Mouse (Mus musculus) gonadal fat pad, adult 2 months (tissue): ENCODE measurements around the gene Os9. TPM values are rescaled to one million over a fixed set of nuclear protein-coding genes. Genes with fewer than 3 reads are reported as not detected.
A peak's percentile ranks its signal among the peaks of the same experiment; 100 is the strongest.
"Not testable (repeated sequence)": the region's sequence is repeated elsewhere in the genome, so short reads cannot be mapped to it uniquely, and the experiment has no call there.

ENCODE experiments used
- DNase-seq: peaks from one replicate; pipeline ENCODE4 v3.0.0-alpha.2; 2012; ENCODE audit warnings: low read depth
- polyA plus RNA-seq: library from polyadenylated mRNA; depleted of rRNA; stranded (reverse); fragments of >200 nt; gene quantifications from 2 replicates; pipeline ENCODE4 v1.2.3, GENCODE M21; 2012; rRNA removed

The Os9 gene
- 109 and 143 TPM in 2 replicates for polyA plus RNA-seq

- peak; percentile 95 for DNase-seq
These were observed at the start of gene Os9 for GRCm38 (mm10) chr10:127121066-127121477. Gene Os9 (minus strand): TSS chr10:127121131.

- no peak for DNase-seq
These were observed 49.1 kb upstream of the Os9 start for GRCm38 (mm10) chr10:127170002-127170401.

GRCm38 (mm10) chr10:127167614-127168192 lies 46.8 kb upstream of the Os9 start:
- peak; percentile 74 for DNase-seq

- DNase-seq, result no peak
These were observed 46.1 kb upstream of the Os9 start for GRCm38 (mm10) chr10:127166771-127167613.

DNA sequence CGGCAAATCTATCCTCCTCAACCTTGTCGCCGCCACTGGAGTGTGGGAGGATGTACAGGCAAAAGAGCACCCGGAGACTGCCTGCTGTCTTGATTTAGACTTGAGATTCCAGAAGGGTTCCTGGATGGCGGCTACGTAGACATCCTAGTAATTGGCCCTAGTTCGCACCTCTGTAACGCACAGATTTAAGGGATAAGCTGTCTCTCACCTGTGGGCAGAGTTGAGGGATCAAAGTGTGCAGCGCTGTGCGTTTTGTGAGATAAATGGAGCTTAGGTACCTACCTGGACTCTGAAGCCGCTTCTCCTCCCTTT lies 45.4 kb upstream of the Os9 start:
- DNase-seq, result no peak

- no peak for DNase-seq
These were observed 44.9 kb upstream of the Os9 start for GRCm38 (mm10) chr10:127165654-127166403.

GRCm38 (mm10) chr10:127165354-127165653 lies 44.4 kb upstream of the Os9 start:
- DNase-seq, result no peak

DNA sequence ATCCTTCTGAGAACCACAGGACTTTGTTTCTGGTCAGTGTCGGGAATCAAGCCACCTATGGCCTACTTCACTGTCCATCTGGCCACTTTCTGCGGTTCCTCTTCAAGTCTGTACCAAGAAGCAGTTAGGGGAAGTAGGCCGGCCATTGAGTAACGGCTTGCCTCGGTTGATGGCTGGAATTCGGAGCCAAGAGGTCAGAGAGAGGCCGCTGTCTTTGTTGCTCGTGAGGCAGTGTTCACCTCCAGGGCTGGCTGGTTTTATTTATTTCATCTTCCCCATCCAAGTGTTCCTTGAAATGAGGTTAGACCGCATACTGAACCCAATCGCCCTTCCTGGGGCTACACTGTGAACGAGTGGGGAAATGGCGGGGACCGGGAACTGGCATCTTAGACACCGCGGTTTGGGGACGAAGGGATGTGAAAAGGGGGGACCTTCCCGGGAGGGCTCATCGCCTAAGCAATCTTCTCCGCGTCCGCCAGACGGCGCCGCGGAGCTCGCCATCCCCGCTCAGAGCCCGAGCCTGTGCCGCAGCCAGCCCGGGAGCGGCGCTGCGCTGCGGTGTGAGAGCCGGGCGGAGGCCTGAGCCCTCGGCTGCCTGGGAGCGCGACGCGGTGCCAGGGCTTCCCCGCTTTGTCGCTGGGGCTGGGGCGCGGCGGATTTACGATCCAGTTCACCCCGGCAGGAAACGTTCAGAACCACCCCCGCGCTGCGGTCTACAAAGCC lies 43.9 kb upstream of the Os9 start, which contains the start of gene B4galnt1:
B4galnt1 (plus strand) TSS at position 595 of the 723 bp plus-strand sequence.
- no peak for DNase-seq

DNA sequence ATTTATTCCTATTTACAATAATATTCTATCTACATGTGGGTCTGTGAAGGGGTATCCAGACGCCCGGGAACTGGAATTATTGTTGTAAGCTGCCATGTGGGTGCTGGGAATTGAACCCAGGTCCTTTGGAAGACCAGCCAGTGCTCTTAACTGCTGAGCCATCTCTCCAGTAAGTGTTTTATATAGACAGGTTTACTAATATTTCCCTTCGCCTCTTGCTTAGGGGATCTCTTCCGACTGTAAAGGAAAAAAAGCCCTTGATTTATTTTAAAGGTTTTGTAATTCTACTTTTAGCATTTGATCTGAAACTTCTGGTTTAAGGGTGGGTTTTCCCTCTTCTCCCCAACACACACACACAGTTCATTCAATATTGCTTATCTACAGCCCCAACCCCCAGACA lies 43.3 kb upstream of the Os9 start:
- no peak for DNase-seq

DNA sequence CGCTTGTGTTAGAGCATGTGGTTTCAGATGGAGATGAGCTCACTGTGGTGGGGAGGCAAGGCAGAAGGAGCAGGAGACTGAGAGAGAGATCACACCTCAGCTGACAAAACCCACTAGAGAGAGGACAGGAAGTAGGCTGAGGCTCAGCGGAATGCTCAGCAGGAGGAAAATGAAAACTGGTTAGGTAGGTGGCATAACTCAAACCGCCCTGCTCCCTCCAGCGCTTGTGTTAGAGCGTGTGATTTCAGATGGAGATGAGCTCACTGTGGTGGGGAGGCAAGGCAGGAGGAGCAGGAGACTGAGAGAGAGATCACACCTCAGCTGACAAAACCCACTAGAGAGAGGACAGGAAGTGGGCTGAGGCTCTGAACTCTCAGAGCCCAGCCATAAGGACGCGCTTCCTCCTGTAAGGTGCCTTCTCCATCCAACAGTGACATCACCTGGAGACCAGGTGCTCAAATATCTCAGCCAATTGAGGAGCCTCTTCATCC lies 41.9 kb upstream of the Os9 start:
- DNase-seq, result not testable (repeated sequence)

GRCm38 (mm10) chr10:127160728-127161127 lies 39.8 kb upstream of the Os9 start:
- DNase-seq, result no peak

GRCm38 (mm10) chr10:127160081-127160480 lies 39.1 kb upstream of the Os9 start:
- no peak for DNase-seq

DNA sequence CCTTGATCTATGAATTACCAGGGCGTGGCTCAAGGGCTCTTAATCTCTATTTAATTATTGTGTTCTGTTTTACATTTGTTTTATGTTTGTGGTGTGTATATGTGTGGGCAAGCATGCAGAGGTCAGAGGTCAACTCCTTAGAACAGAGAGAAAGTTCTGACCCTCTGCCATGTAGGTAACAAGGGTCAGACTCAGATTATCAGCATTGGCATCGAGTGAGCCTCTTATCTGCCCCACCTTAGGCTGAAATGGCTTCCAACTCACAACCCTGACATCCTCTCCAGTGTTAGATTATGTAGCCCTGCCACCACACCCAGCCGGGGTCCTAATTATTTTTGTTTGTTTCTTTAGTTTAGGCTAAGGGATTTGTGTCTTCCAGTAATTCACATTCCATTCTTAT lies 37.5 kb upstream of the Os9 start:
- no peak for DNase-seq

DNA sequence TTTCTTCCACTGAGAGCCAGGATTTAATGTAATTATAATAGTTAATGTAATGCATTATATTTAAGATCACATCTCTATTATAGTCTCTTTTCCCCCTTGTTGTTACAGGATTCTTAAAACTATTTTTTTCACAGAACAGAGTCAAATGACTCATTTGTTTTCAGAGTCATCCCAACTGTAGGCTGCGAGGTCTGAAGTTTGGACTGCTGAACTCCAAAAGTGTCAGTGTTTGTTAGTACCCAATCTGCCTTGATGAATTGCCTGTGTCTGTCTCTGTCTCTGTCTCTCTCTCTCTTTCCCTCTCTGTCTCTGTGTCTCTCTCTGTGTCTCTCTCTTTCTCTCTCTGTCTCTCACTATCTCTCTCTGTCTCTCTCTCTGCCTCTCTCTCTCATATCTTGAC lies 35.6 kb upstream of the Os9 start:
- no peak for DNase-seq

DNA sequence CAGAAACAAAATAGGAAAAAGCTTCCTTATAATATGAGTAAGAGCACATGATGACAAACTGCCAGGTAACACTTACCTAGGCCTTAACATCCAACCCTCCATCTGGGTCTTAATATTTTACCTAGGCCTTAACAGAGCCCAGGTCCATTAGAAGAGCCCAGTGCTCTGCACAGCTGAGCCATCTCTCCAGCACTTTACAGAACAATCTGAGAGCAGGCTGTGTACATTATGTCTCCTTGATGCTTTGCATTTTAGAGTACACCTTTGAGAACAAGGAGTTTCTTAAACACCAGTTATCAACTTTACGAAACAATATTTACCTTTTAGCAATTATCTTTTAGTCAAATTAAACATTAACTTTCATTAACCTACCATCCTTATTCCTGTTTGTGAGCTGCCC lies 35.2 kb upstream of the Os9 start:
- no peak for DNase-seq

- DNase-seq, result no peak
These were observed 33.7 kb upstream of the Os9 start for GRCm38 (mm10) chr10:127154652-127155051.

- DNase-seq, result no peak
These were observed 33.3 kb upstream of the Os9 start for GRCm38 (mm10) chr10:127154241-127154640.

GRCm38 (mm10) chr10:127153323-127153722 lies 32.4 kb upstream of the Os9 start:
- no peak for DNase-seq

DNA sequence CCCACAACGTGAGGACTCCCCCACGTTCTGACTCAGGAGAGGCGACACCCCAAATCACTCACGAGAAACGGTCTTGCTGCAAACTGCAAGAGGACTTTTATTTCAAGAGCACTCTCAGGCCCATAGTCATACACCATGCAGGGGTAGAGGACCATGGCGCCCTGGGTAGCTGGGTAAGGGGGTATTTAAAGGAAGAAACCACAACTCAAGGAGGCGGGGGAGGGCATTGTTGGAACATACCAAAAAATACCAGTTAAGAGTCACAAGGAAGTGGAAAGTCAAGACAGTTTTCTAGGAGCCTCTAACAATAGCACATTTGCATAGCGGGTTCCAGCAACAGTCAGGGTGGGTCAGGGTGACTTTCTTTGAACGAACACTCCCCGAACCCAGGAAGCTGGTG lies 31.6 kb upstream of the Os9 start:
- DNase-seq, result not testable (repeated sequence)

DNA sequence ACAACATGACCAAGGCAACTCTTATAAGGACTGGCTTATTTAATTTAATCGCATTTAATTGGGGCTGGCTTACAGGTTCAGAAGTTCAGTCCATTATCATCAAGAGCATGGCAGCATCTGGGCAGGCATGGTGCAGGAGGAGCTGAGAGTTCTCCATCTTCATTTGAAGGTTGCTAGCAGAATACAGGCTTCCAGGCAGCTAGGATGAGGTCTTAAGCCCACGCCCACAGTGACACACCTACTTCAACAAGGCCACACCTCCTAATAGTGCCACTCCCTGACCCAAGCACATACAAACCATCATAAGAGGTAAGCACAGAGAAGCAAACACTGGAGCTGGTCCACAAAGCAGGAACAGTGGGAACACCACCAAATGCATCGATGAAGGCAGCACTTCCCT lies 30.3 kb upstream of the Os9 start:
- not testable (repeated sequence) for DNase-seq

GRCm38 (mm10) chr10:127150471-127150872 lies 29.5 kb upstream of the Os9 start:
- DNase-seq, result no peak

DNA sequence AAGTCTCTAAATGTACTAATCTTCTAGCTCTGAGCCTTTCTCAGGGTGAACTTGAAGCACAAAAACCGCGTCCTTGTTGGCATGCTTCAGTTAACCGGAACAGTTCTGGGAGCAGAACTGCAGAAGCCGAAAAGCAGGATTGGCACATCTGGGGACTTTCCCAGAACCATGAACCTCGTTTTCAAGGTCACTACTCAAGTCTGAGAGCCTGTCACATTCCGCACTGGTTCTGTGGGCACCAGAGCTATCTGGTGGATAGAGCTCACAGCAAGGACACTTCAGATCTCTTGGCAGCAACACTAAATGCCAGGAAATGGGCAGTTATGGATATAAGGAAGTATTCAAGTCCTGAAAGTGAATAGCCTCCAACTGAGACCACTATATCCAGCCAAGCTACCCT lies 26.2 kb upstream of the Os9 start:
- no peak for DNase-seq
